Mouse (Mus musculus): ENCODE measurements around the gene Fam173a.

Gene Fam173a

DNA sequence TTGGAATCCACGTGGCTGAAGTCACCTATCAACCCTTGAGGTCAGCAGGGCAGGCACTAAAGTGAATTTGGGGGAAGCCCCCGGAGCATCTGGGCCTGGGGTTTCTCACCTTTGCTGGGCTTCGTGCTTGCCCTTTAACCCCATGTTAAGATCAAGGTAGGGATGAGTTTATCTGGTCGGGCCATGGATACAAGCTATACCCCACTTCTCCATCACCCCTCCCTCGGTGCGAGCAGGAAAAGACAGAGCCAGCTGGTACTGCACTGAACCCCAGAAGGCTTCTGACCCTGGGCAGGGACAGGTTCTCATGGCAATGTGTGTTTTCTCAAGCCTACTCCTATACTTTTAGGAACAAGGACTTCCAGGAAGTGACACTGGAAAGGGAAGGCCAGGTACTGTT lies 11.4 kb downstream of the Fam173a start:
- in situ Hi-C loops (cut with MboI; ENCODE audit: low pct_unique_long_range_greater_than_20kb in 1 of 2, low sequenced_read_pairs in 2 of 2, unreplicated experiment in 1 of 2), result no loop called here

DNA sequence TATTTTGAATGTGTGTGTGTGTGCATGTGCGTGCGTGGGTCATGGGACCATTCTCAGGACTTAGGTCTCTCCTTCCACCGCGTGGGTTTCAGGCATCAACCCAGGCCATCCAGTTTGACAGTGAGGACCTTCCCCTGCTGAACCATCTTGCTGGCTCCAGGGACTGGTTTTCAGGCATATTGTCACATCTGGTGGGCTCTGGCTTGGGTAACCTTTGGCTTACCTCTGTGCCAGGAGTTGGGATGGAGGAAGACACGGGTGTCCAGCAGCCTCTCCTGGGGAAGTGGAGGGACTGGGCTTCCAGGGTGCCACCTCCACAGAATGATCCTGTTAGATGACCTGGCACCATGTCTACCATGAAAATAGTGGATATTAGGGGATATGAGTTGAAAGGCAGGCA lies 14.8 kb downstream of the Fam173a start:
- in situ Hi-C loops (cut with MboI; ENCODE audit: low pct_unique_long_range_greater_than_20kb in 1 of 2, low sequenced_read_pairs in 2 of 2, unreplicated experiment in 1 of 2), result no loop called here

DNA sequence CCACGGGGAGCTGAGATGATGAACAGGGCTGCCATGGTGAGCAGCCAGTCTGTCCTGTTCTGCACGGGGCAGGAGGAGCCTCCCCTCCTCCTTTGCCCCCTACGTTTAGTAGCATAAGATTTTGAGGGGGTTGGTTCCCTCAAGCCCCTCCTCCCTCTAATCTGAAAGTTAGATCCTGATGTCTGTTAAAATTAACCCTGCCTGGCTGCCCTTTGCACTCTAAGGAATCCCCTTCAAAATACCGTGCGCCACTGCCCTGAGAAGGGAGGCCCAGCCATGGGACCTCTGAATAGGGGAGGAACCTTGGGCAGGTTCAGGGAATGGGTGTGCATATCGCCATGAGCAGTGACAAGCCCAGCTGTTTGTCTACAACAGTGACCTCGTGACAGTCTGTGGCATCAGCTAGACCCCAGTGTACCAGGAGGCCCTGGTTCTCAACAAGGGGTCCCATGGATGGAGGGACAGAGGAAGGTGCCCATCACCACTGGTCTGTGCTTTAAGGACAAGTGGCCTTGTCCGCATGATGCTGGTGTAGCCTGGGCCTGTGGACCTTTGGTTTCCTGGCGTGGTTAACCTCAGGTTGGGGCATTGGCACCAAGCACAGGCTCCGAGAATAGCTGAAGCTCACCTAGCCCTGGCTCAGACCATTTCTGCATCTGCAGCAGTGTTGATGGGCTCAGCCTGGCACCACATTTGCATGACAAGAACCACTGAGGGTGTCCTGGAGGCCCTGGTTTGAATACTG lies 17.2 kb downstream of the Fam173a start:
- in situ Hi-C loops (cut with MboI; ENCODE audit: low pct_unique_long_range_greater_than_20kb in 1 of 2, low sequenced_read_pairs in 2 of 2, unreplicated experiment in 1 of 2), result no loop called here

DNA sequence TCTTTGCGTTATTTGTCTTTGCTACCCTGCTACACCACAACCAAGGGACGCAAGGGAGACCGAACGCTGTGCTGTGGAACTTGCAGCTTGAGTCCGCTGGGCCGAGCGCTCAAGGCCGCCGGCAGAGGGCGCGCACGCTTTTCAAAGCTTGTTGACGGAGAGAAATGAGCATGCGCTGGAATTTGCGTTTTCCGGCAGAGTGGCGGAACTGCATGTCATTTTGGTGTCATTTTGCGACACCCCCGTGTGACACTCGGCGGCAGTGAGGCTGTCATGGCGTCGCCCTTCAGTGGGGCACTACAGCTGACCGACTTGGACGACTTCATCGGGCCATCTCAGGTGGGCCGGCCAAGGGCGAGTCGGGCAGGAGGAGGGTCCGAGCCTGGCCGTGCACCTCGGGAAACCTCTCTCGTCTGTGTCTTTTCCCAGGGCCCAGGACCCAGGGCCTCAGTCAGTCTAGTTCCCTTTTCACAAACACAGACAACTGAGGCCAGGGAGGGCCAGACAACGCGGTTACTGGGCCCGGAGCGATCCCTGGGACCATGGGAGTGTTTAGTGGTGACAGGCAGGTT lies 19.1 kb downstream of the Fam173a start, which contains the start of gene Narfl:
Gene Narfl, plus strand, starts transcription at position 228 of the 572 bp plus-strand sequence.
- in situ Hi-C loops (cut with MboI; ENCODE audit: low pct_unique_long_range_greater_than_20kb in 1 of 2, low sequenced_read_pairs in 2 of 2, unreplicated experiment in 1 of 2), result no loop called here

DNA sequence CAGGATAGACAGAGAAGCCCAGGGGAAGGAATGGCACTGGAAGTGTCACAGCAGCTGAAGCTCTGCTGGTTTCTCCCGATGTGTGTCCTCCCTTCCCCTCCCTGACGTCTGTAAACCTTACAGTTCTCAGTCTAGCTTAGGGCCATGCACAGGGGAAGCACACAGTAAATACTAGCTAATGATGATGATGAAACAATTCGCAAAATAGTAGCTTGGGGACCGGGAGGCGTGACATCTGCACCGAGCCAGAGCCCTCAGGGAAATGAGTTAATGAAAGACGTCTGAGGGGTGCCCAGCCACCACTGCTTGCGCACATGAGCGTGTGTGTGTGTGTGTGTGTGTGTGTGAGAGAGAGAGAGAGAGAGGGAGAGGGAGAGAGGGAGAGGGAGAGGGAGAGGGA lies 23.4 kb downstream of the Fam173a start:
- in situ Hi-C loops (cut with MboI; ENCODE audit: low pct_unique_long_range_greater_than_20kb in 1 of 2, low sequenced_read_pairs in 2 of 2, unreplicated experiment in 1 of 2), result loop anchor here in 1 of 2 experiments (5.0 kb wide), 1 partner anchor 37 kb away; no protein-coding TSS in a partner anchor

DNA sequence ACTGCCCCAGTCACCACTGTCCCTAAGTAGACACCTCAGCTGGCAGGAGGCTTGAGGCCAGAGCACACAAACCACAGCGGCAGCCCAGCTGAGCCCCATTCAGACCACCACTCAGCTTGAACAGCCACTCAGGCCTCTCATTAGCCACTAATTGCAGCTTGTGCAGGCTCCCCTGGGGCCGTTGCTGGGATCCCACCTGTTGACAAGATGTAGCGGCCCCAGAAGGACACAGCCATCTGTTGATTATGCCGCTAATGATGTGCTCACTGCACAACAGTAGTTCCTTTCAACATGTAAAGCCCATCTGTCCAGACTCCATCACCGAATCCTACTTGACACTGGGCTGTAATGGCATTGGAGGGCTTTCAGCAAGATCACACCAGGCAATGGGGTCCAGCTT lies 26.8 kb downstream of the Fam173a start:
- in situ Hi-C loops (cut with MboI; ENCODE audit: low pct_unique_long_range_greater_than_20kb in 1 of 2, low sequenced_read_pairs in 2 of 2, unreplicated experiment in 1 of 2), result loop anchor here in 1 of 2 experiments (5.0 kb wide), 1 partner anchor 34 kb away; no protein-coding TSS in a partner anchor

DNA sequence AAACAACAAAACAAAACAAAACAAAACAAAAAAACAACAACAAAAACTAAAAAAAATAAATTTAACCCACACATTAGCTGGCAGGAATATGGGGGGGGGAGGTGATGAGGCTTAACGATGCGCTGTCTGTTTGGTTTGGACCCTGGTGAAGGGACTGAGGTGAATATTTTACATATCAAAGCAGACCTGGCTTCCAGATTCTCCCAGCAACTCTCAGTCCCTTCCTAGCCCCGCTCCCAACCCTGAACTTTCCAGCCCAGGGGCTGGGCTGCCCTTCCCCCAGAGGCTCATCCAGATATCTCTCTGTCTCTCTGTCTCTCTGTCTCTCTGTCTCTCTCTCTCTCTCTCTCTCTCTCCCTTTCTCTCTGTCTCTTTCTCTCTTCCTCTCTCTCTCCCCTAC lies 30.1 kb downstream of the Fam173a start:
- in situ Hi-C loops (cut with MboI; ENCODE audit: low pct_unique_long_range_greater_than_20kb in 1 of 2, low sequenced_read_pairs in 2 of 2, unreplicated experiment in 1 of 2), result no loop called here

DNA sequence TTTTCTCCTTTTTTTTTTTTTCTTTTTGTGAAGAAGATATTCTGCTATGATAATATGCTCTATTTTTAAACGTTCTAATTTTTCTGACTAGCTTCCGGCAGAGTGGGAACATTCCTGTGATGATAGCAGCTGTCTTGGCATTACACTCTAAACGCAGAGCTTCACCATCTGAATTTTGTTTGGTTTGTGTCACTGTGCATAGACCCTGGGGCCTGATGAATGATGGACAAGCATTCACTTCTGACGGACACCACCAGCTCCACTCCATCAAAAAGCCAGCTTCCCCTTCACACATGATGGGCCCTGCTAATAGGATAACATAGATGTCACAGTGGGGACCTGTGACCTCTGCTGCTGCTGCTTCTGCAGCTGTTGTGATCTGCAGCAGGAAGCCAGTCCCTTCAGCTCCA lies 31.1 kb downstream of the Fam173a start:
- in situ Hi-C loops (cut with MboI; ENCODE audit: low pct_unique_long_range_greater_than_20kb in 1 of 2, low sequenced_read_pairs in 2 of 2, unreplicated experiment in 1 of 2), result no loop called here

DNA sequence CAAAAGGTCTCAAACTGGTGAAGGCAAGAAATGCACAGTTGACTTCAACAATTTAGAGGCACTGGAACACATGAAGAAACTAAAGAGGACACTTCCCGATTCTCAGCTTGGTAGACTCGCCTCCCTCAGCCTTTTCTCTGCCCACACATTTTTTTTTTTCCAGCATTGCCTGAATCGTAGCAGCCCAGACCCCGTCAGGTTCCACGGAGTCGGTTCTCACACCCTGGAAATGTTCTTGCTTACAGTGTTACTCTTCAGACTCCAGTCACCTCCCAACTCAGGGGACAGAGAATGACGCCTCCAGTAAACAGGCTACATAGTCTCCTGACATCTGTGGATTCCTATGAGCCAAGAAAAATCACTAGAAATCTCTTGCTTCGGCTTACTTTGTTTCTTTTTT lies 32.6 kb downstream of the Fam173a start:
- in situ Hi-C loops (cut with MboI; ENCODE audit: low pct_unique_long_range_greater_than_20kb in 1 of 2, low sequenced_read_pairs in 2 of 2, unreplicated experiment in 1 of 2), result no loop called here

DNA sequence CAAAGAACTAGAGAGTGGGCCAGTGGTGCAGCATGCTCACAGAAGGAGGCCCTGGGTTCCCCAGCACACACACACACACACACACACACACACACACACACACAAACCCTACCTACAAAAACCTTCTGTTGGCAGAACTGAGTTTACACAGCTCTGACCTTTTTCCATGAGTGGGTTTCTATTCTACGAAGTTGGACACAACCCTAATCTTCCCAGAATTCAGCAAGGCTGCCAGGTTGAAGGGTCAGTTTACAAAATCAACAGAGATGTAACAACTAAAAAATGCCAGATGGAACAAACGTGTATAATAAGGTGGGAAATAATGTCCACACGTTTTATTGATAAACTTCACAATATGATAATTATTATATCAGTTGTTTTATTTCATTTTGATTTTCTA lies 35.0 kb downstream of the Fam173a start:
- in situ Hi-C loops (cut with MboI; ENCODE audit: low pct_unique_long_range_greater_than_20kb in 1 of 2, low sequenced_read_pairs in 2 of 2, unreplicated experiment in 1 of 2), result no loop called here

DNA sequence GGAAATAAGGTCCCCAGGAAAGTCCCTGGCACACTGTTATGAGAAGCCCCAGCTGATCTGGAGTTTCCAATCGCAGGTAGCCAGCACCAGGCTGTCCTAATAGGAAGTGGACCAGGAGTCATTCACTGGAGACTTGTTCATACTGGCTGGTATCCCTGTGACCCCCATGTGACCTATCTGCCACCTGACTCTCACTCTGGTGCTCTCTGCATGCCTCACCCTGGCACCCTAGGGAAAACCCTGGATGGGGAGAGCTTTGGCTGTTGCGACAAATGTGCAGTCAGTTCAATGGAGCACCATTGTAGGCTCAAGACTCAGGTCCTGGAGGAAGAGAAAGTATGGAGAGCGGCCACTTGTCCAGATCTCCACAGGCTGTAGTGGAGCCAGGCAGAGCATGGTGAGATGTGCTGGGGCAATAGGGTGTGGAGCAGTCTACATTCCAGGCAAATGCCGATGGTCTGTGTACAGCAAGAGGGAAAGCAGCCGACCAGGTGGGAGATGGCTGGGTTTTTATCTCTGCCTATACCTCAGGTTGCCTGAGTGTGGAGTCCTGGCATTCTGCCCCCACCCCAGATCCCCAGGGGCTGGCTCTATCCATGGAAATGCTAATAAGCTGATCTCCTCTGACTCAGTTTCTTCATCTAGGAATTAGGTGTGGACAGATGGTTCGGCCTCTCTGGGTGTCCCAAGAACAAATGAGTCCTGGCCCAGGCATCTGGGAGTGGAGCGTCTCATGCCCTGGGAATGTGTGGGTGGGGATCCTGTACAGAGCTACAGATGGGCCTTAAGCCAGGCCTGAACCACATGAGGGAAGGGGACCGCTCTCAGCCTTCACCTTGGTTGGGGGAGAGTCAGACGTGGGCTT lies 36.1 kb downstream of the Fam173a start:
- in situ Hi-C loops (cut with MboI; ENCODE audit: low pct_unique_long_range_greater_than_20kb in 1 of 2, low sequenced_read_pairs in 2 of 2, unreplicated experiment in 1 of 2), result no loop called here

DNA sequence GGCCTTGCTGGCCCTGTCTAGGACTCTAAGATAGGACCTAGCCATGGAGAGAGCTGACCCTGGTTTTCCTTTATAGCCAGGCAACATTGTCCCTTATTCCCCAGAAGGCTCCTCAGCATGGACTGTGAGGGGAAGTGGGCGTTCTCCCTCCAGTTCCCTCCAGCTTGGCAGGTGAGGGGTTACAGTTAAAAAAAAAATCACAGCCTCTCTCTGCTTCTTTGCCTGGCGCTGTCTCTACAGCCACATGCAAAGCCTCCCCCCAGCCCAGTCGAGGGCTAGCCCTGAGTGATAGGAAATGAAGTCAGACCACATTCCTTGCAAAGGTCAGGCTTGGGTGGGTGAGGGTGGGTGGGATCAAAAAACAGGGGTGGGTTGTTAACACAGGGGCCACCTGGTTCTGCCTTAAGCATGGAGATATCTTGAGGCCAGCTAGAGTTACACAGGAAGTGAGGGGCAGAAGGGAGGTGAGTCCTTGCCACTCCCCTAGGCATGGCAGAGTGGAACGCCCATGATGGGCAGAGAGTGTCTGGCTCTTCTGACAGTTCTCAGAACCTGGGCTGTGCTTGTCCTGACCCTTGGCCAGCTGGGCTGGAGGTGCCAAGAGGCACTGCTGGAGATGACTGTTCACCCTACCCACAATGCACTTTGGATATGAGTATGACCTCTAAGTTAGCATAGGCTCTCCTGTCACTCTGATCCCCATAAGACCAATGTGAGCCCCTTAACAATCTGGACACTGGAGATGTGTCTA lies 36.9 kb downstream of the Fam173a start:
- in situ Hi-C loops (cut with MboI; ENCODE audit: low pct_unique_long_range_greater_than_20kb in 1 of 2, low sequenced_read_pairs in 2 of 2, unreplicated experiment in 1 of 2), result no loop called here

DNA sequence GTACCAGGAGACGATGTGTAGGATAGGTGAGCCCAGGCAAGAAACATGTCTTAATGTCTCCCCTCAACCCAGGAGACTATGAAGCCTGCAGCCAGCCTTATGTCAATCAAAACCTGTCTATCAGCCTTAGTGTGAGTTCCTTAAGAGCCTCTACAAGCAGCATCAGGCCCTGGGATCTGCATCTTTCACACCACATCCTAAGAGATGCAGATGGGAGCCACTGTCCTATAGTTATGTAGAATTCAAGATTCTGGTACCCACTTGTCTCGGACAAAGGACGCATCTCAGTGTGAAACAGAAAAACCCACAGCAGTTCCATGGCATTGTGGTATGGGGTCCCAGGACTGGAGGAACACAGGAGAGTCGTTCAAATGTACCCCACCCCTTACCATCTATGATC lies 37.6 kb downstream of the Fam173a start:
- in situ Hi-C loops (cut with MboI; ENCODE audit: low pct_unique_long_range_greater_than_20kb in 1 of 2, low sequenced_read_pairs in 2 of 2, unreplicated experiment in 1 of 2), result no loop called here

DNA sequence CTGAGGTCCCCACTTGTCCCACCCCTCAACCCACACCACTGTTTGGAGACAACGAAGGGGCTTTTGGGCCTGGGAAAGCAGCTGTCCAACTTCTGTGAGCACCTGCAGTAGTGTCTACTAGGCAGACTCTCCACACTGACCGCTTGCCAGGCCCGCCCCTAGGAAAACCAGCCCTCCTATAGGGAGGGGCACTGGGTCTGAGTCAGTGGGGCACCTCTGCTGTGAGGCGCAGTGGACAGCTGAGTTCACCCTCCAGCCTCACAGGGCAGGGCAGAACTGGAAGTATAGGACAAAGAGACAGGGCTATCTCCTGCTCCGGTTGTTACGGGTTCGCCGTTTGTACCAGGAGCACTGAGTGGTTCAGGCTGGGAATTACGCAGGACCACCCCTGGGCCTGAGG lies 38.5 kb downstream of the Fam173a start, which contains the start of gene Msln:
Gene Msln, minus strand, starts transcription at position 138 of the 400 bp plus-strand sequence.
- in situ Hi-C loops (cut with MboI; ENCODE audit: low pct_unique_long_range_greater_than_20kb in 1 of 2, low sequenced_read_pairs in 2 of 2, unreplicated experiment in 1 of 2), result no loop called here

DNA sequence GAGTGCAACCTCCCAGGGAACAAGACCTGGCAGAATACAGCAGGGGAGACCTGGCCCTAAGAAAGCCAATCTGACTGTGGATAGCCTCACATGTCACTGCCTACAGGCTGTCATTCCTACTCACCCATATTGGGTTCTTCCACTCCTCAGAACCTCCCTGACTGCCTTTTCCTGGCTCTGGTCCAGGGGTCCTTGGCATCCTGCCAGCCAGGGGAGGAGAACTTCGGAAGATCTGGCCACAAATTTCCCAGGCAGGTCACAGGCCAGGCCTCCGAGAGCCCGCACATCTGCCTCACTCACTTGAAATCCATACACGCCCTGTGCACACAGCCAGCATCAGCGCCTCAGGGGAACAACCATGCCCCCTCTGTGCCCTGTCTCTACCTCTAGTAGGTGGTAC lies 41.3 kb downstream of the Fam173a start:
- in situ Hi-C loops (cut with MboI; ENCODE audit: low pct_unique_long_range_greater_than_20kb in 1 of 2, low sequenced_read_pairs in 2 of 2, unreplicated experiment in 1 of 2), result no loop called here

DNA sequence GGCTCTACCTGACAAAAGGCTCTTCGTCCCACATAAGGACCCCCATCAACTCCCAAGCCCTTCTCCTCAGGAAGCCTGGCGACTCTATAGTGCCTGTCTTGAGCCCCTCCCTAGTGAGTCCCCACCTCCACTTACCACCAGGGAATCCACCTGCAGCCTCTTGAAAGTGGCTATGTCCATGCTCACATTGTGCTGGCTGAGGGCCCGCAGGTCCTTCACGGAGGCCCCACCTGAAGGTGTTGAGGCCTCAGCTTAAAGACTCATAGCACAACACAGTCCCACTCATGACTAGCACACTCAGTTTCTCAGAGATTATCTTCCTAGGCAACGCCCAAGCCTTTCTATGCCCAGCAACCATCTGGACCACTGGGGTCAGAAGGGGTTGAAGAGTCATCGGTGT lies 43.4 kb downstream of the Fam173a start:
- in situ Hi-C loops (cut with MboI; ENCODE audit: low pct_unique_long_range_greater_than_20kb in 1 of 2, low sequenced_read_pairs in 2 of 2, unreplicated experiment in 1 of 2), result no loop called here

DNA sequence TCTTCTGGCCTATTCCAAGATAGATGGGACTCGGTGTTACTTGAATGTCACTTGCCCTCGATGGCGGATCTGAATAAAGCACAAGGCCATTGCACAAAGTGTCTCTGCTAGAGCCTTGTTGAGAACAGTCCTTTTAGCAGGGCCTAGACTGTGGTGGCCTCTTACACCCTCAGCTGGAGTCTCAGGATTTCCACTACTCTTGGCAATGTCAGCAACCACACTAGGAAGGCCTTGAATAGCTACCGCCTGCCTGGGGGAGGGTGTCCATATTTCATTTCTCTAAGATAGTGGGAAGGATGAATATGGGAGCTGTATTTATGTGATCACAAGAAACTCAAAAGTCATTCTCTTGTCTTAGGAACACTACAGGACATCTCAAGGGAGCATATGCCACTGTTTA lies 44.5 kb downstream of the Fam173a start:
- in situ Hi-C loops (cut with MboI; ENCODE audit: low pct_unique_long_range_greater_than_20kb in 1 of 2, low sequenced_read_pairs in 2 of 2, unreplicated experiment in 1 of 2), result no loop called here

DNA sequence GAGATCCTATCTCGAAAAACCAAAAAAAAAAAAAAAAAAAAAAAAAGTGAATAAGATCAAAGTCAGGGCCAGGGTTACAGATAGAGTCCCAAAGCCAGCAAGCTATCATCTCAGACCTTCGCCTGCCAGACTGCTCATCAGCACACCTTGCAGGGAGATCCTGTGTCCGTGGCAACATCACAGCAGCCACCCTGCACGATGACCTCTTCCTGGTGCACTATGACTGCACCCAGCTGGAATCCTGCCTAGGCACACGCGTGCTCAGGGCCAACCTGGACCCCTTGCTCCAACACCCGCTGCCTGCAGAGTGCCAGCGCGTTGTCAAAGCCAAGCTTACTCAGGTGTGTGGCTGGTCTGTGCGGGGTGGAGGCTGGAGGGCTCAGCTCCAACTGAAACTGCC lies 48.4 kb downstream of the Fam173a start:
- in situ Hi-C loops (cut with MboI; ENCODE audit: low pct_unique_long_range_greater_than_20kb in 1 of 2, low sequenced_read_pairs in 2 of 2, unreplicated experiment in 1 of 2), result no loop called here

DNA sequence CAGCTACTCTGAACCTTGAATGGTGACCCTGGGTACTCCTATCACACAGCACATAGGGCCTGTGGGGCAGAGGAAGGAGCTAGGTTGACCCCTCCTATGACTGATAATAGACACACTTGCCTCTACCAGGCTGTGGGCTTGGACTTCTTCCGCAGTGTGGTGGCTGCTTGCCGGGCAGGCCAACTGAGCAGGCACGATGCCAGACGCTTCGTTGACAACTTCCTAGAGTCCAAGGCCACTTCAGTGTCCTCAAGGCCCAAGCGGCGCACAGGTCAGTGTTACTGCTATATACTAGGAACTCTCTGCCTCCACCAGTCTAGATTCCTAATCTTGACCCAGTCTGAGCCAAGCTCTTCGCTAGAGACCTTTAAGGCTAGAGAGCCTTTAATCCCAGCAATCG lies 48.9 kb downstream of the Fam173a start:
- in situ Hi-C loops (cut with MboI; ENCODE audit: low pct_unique_long_range_greater_than_20kb in 1 of 2, low sequenced_read_pairs in 2 of 2, unreplicated experiment in 1 of 2), result no loop called here
